Mouse (Mus musculus) liver, adult 2 months (tissue): ENCODE measurements around the gene Abi2.
"Not testable (repeated sequence)": the region's sequence is repeated elsewhere in the genome, so short reads cannot be mapped to it uniquely, and the experiment has no call there.

Experiments used
- CTCF ChIP-seq: fragments of 200-500 bp; IDR thresholded peaks from 2 replicates; pipeline ENCODE4 v1.5.1; 2011; ENCODE audit warnings: low read depth, low read length, control low read depth
- POLR2A ChIP-seq: fragments of 200-500 bp; IDR thresholded peaks from 2 replicates; pipeline ENCODE4 v1.6.1; 2011; ENCODE audit warnings: low read length, control low read depth; ENCODE audit not compliant: insufficient read depth; ENCODE audit errors: extremely low read depth

GRCm38 (mm10) chr1:60441438-60441837 is 32.0 kb downstream of the Abi2 start:
- not testable (repeated sequence) for TF ChIP-seq POLR2A, CTCF
